Mouse (Mus musculus) MEL (cell line): Measurements from ENCODE around the gene Gucy1b2. TPM values are rescaled to one million over a fixed set of nuclear protein-coding genes. Genes with fewer than 3 reads are reported as not detected.

Experiments used
- DNase-seq: peaks from one replicate; pipeline ENCODE4 v3.0.0; 2011; ENCODE audit warnings: low read depth, low spot score
- H3K27ac ChIP-seq: 2 replicates; pipeline ENCODE4 v1.5.1; 2012; ENCODE audit warnings: low read depth, mild to moderate bottlenecking, control low read depth, low read length, moderate library complexity; ENCODE audit not compliant: control insufficient read depth
- H3K27me3 ChIP-seq, 2 experiments: fragments of 150-350 bp in 1 of 2; sonication (generic) in 1 of 2; 2 replicates each; pipeline ENCODE4 v1.6.1; 2012; ENCODE audit warnings: low read length in 2 of 2, mild to moderate bottlenecking in 2 of 2, improper control_type of control experiment in 1 of 2, moderate library complexity in 1 of 2; ENCODE audit not compliant: insufficient read depth in 2 of 2, control insufficient read depth in 1 of 2
- H3K36me3 ChIP-seq, 2 experiments: 2 replicates each; pipeline ENCODE4 v1.6.1; 2012 to 2014; ENCODE audit warnings: low read length in 2 of 2, improper control_type of control experiment in 1 of 2, inconsistent platforms in 1 of 2, mild to moderate bottlenecking in 1 of 2; ENCODE audit not compliant: insufficient read depth in 2 of 2, control insufficient read depth in 1 of 2
- H3K4me1 ChIP-seq, 2 experiments: fragments of 150-350 bp in 1 of 2; sonication (generic) in 1 of 2; 2 replicates each; pipeline ENCODE4 v1.6.1; 2012; ENCODE audit warnings: low read length in 2 of 2, improper control_type of control experiment in 1 of 2, mild to moderate bottlenecking in 1 of 2; ENCODE audit not compliant: insufficient read depth in 2 of 2, control insufficient read depth in 1 of 2
- H3K4me3 ChIP-seq, 2 experiments: fragments of 150-350 bp in 1 of 2; sonication (generic) in 1 of 2; 2 replicates each; pipeline ENCODE4 v1.5.1; 2012; ENCODE audit warnings: low read depth in 2 of 2, low read length in 2 of 2, mild to moderate bottlenecking in 2 of 2, moderate library complexity in 2 of 2, control low read depth in 1 of 2, improper control_type of control experiment in 1 of 2; ENCODE audit not compliant: control insufficient read depth in 1 of 2, insufficient read depth in 1 of 2
- H3K79me2 ChIP-seq: 2 replicates; pipeline ENCODE4 v1.6.1; 2012; ENCODE audit warnings: mild to moderate bottlenecking, low read length, moderate library complexity; ENCODE audit not compliant: control insufficient read depth, poor library complexity, insufficient read depth
- H3K9ac ChIP-seq: 2 replicates; pipeline ENCODE4 v1.6.1; 2012; ENCODE audit warnings: low read depth, mild to moderate bottlenecking, control low read depth, low read length, moderate library complexity; ENCODE audit not compliant: control insufficient read depth, poor library complexity, severe bottlenecking
- H3K9me3 ChIP-seq: fragments of 150-350 bp; sonication (generic); replicated peaks from 2 replicates; pipeline ENCODE4 v1.6.1; 2012; ENCODE audit warnings: mild to moderate bottlenecking, low read length, improper control_type of control experiment, moderate library complexity; ENCODE audit not compliant: insufficient read depth
- CHD2 ChIP-seq: IDR thresholded peaks from 2 replicates; pipeline ENCODE4 v1.6.1; 2011; ENCODE audit warnings: low read length, improper control_type of control experiment
- ELF1 ChIP-seq: IDR thresholded peaks from 2 replicates; pipeline ENCODE4 v1.6.1; 2014; ENCODE audit warnings: low read depth, mild to moderate bottlenecking, inconsistent platforms, low read length, improper control_type of control experiment, moderate library complexity
- EP300 ChIP-seq, 2 experiments: IDR thresholded peaks; 2 replicates each; pipeline ENCODE4 v1.6.1; 2011; ENCODE audit warnings: improper control_type of control experiment in 2 of 2, low read length in 2 of 2, low read depth in 1 of 2, mild to moderate bottlenecking in 1 of 2
- ETS1 ChIP-seq: IDR thresholded peaks from 2 replicates; pipeline ENCODE4 v1.6.1; 2012; ENCODE audit warnings: low read depth, mild to moderate bottlenecking, inconsistent platforms, low read length, improper control_type of control experiment, moderate library complexity
- GABPA ChIP-seq: IDR thresholded peaks from 2 replicates; pipeline ENCODE4 v1.6.1; 2012; ENCODE audit warnings: low read depth, mild to moderate bottlenecking, inconsistent platforms, low read length, improper control_type of control experiment, moderate library complexity
- HCFC1 ChIP-seq: IDR thresholded peaks from 2 replicates; pipeline ENCODE4 v1.6.1; 2012; ENCODE audit warnings: low read depth, mild to moderate bottlenecking, inconsistent platforms, low read length, improper control_type of control experiment, moderate library complexity
- MAFK ChIP-seq: IDR thresholded peaks from 2 replicates; pipeline ENCODE4 v1.6.1; 2011; ENCODE audit warnings: low read depth, mild to moderate bottlenecking, low read length, improper control_type of control experiment, borderline replicate concordance
- MYC ChIP-seq: IDR thresholded peaks from 2 replicates; pipeline ENCODE4 v1.6.1; 2011; ENCODE audit warnings: low read depth, mild to moderate bottlenecking, low read length, improper control_type of control experiment, moderate library complexity
- NELFE ChIP-seq: IDR thresholded peaks from 2 replicates; pipeline ENCODE4 v1.6.1; 2011; ENCODE audit warnings: low read depth, low read length, improper control_type of control experiment
- NRF1 ChIP-seq: IDR thresholded peaks from 2 replicates; pipeline ENCODE4 v1.6.1; 2014; ENCODE audit warnings: low read depth, mild to moderate bottlenecking, inconsistent platforms, low read length, improper control_type of control experiment, moderate library complexity; ENCODE audit not compliant: poor library complexity, insufficient read depth, severe bottlenecking
- POLR2AphosphoS2 ChIP-seq: IDR thresholded peaks from 2 replicates; pipeline ENCODE4 v1.6.1; 2011; ENCODE audit warnings: low read length, improper control_type of control experiment
- SIN3A ChIP-seq: IDR thresholded peaks from 2 replicates; pipeline ENCODE4 v1.6.1; 2012; ENCODE audit warnings: low read length, improper control_type of control experiment, inconsistent platforms
- SMC3 ChIP-seq: IDR thresholded peaks from 2 replicates; pipeline ENCODE4 v1.6.1; 2011; ENCODE audit warnings: low read depth, low read length, improper control_type of control experiment
- TBP ChIP-seq: IDR thresholded peaks from 2 replicates; pipeline ENCODE4 v1.8.0; 2011; ENCODE audit warnings: low read depth, low read length, improper control_type of control experiment
- USF1 ChIP-seq: IDR thresholded peaks from 2 replicates; pipeline ENCODE4 v1.6.1; 2014; ENCODE audit warnings: low read depth, mild to moderate bottlenecking, inconsistent platforms, low read length, improper control_type of control experiment, moderate library complexity
- USF2 ChIP-seq, 2 experiments: IDR thresholded peaks; 2 replicates each; pipeline ENCODE4 v1.6.1; 2011 to 2012; ENCODE audit warnings: improper control_type of control experiment in 2 of 2, low read length in 2 of 2, borderline replicate concordance in 1 of 2, inconsistent platforms in 1 of 2, low read depth in 1 of 2, mild to moderate bottlenecking in 1 of 2; ENCODE audit not compliant: insufficient read depth in 1 of 2
- ZMIZ1 ChIP-seq: IDR thresholded peaks from 2 replicates; pipeline ENCODE4 v1.6.1; 2012; ENCODE audit warnings: low read depth, mild to moderate bottlenecking, inconsistent platforms, low read length, improper control_type of control experiment, moderate library complexity
- polyA plus RNA-seq, 2 experiments: library from polyadenylated mRNA; stranded (reverse) in 1 of 2; unstranded in 1 of 2; fragments of >175 nt in 1 of 2; fragments of >200 nt in 1 of 2; gene quantifications; 2 replicates each; pipeline versions ENCODE4 v1.2.1 to v1.2.4; 2012; ENCODE audit warnings: low replicate concordance in 2 of 2, low read depth in 1 of 2; ENCODE audit not compliant: insufficient read length in 2 of 2, insufficient read depth in 1 of 2, missing spikeins in 1 of 2
- total RNA-seq: library from RNA; depleted of rRNA; stranded (reverse); fragments of 300-350 nt; gene quantifications from 2 replicates; pipeline ENCODE4 v1.2.3, GENCODE M21; 2012

Gucy1b2 gene
- total and polyA plus RNA-seq, 3 experiments: not detected

GRCm38 (mm10) chr14:62443840-62444430 is 12.2 kb downstream of the Gucy1b2 start:
- no peak for TF ChIP-seq NRF1
- TF ChIP-seq CHD2: no peak
- peak overlapping the region in 1 of 2 experiments; percentile 34; a peak in 2 of 4 replicates for H3K4me3 ChIP-seq
- no peaks in the 10 kb centered on the region for H3K9me3 ChIP-seq
- H3K36me3 ChIP-seq: no peaks in the 10 kb centered on the region
- no peak overlapping the region for H3K9ac ChIP-seq
- H3K27ac ChIP-seq: no peak overlapping the region
- no peak for DNase-seq
- H3K4me1 ChIP-seq: no peaks in the 10 kb centered on the region
- H3K27me3 ChIP-seq: no peaks in the 10 kb centered on the region; a peak in 1 of 4 replicates
- no peaks in the 10 kb centered on the region for H3K79me2 ChIP-seq

DNA sequence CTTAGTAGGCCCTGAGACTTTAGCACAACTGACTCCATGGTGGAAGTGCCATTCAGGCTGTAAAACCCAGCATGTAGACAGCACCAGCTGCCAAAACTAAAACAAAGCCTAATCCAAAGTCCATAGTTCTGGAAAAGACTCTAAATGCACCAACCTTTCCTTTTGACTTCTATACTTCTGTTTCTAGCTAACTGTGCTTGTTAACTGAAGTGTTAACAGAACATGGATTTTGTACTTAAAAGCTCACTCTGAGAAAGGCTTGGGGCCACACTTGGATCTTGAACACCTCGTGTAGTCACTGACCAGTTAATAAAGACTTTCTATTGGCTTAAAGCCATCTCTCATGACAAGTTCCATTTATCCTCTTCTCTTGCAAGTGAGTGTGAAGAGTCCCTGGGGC is 13.1 kb downstream of the Gucy1b2 start:
- no peaks in the 10 kb centered on the region for H3K9me3 ChIP-seq
- no peak overlapping the region for H3K4me3 ChIP-seq
- no peaks in the 10 kb centered on the region; a peak in 1 of 4 replicates for H3K27me3 ChIP-seq
- H3K9ac ChIP-seq: no peak overlapping the region
- H3K27ac ChIP-seq: no peak overlapping the region
- TF ChIP-seq TBP (no peak), SIN3A (no peak), GABPA (no peak), MAFK (no peak), EP300 (IDR thresholded peaks at IDR 0.05; ENCODE audit: low read depth in 1 of 2, low read length in 2 of 2) (no peak), SMC3 (no peak), USF2 (IDR thresholded peaks at IDR 0.05; ENCODE audit: borderline replicate concordance in 1 of 2, insufficient read depth in 1 of 2, low read depth in 1 of 2, low read length in 2 of 2) (no peak), ETS1 (no peak), USF1 (no peak), MYC (no peak), POLR2AphosphoS2 (no peak), NRF1 (no peak), NELFE (no peak), HCFC1 (no peak), ELF1 (no peak), ZMIZ1 (no peak)
- TF ChIP-seq, all 39 proteins: peak for 0
- no peaks in the 10 kb centered on the region for H3K36me3 ChIP-seq
- DNase-seq: no peak
- H3K79me2 ChIP-seq: no peaks in the 10 kb centered on the region
- no peaks in the 10 kb centered on the region for H3K4me1 ChIP-seq
